ENCODE assay signal across 8 mouse cellular contexts in genomic region chr19:37697651-37698272, GRCm38 (mm10). TPM values are rescaled to one million over a fixed set of nuclear protein-coding genes. Genes with fewer than 3 reads are reported as not detected.
DNase-seq lines count a peak whose midpoint lies in the region; ATAC-seq and TF ChIP-seq lines count a peak whose summit lies in the region.

Gene Cyp26a1 (plus strand): TSS chr19:37697798.

- no peak for ATAC-seq in lung, postnatal 0 days
- ATAC-seq in heart, postnatal 0 days (ENCODE audit: insufficient read depth, low read depth): no peak
- no peak for ATAC-seq in liver, embryonic 13.5 days (ENCODE audit: low read depth)

- H3K4me3 ChIP-seq in lung, postnatal 0 days (ENCODE audit: low read depth, low read length): peak within 1 kb of the TSS; percentile 22
- H3K4me3 ChIP-seq in heart, postnatal 0 days (ENCODE audit: low read depth, low read length): peak within 1 kb of the TSS; percentile 46
- peak within 1 kb of the TSS; percentile 38 for H3K4me3 ChIP-seq in liver, embryonic 13.5 days (replicated peaks)

- no peaks in the 10 kb centered on the region for H3K9me3 ChIP-seq in lung, postnatal 0 days (ENCODE audit: low read length)
- H3K9me3 ChIP-seq in heart, postnatal 0 days (replicated peaks; ENCODE audit: control insufficient read depth, low read length): no peaks in the 10 kb centered on the region
- H3K9me3 ChIP-seq in liver, embryonic 13.5 days (replicated peaks): no peaks in the 10 kb centered on the region

- no peak within 1 kb of the TSS for H3K9ac ChIP-seq in lung, postnatal 0 days (replicated peaks; ENCODE audit: low read depth)
- H3K9ac ChIP-seq in heart, postnatal 0 days (replicated peaks; ENCODE audit: low read depth, low read length): no peak within 1 kb of the TSS
- H3K9ac ChIP-seq in liver, embryonic 13.5 days: no peak within 1 kb of the TSS

- H3K27ac ChIP-seq in lung, postnatal 0 days (ENCODE audit: low read length): no peak within 1 kb of the TSS
- no peak within 1 kb of the TSS for H3K27ac ChIP-seq in heart, postnatal 0 days (ENCODE audit: low read depth)
- no peak within 1 kb of the TSS for H3K27ac ChIP-seq in liver, embryonic 13.5 days

- peak within 1 kb of the TSS; percentile 30 for H3K4me2 ChIP-seq in lung, postnatal 0 days (replicated peaks; ENCODE audit: low read depth, low read length)
- peak within 1 kb of the TSS; percentile 67 for H3K4me2 ChIP-seq in heart, postnatal 0 days (ENCODE audit: low read depth, low read length)
- H3K4me2 ChIP-seq in liver, embryonic 13.5 days: peak within 1 kb of the TSS; percentile 57

- peaks cover 4% of the 10 kb centered on the region; the same call in 1 of the 2 replicates for H3K4me1 ChIP-seq in lung, postnatal 0 days (ENCODE audit: insufficient read depth, low read depth, low read length)
- H3K4me1 ChIP-seq in heart, postnatal 0 days (ENCODE audit: control insufficient read depth, insufficient read depth): peaks cover 26% of the 10 kb centered on the region
- H3K4me1 ChIP-seq in liver, embryonic 13.5 days (replicated peaks): peaks cover 36% of the 10 kb centered on the region

- TF ChIP-seq EP300 in lung, postnatal 0 days (IDR thresholded peaks at IDR 0.05): no peak
- no peak for TF ChIP-seq EP300 in heart, postnatal 0 days (IDR thresholded peaks at IDR 0.05; ENCODE audit: low read depth)

- H3K36me3 ChIP-seq in lung, postnatal 0 days (ENCODE audit: insufficient read depth, low read length): no peaks in the 10 kb centered on the region
- H3K36me3 ChIP-seq in heart, postnatal 0 days (replicated peaks; ENCODE audit: control insufficient read depth, insufficient read depth, low read length): no peaks in the 10 kb centered on the region
- H3K36me3 ChIP-seq in liver, embryonic 13.5 days: no peaks in the 10 kb centered on the region

- H3K27me3 ChIP-seq in lung, postnatal 0 days (replicated peaks; ENCODE audit: insufficient read depth, low read length): peaks cover 86% of the 10 kb centered on the region
- peaks cover 99% of the 10 kb centered on the region for H3K27me3 ChIP-seq in heart, postnatal 0 days (ENCODE audit: control insufficient read depth, insufficient read depth, low read length)
- H3K27me3 ChIP-seq in liver, embryonic 13.5 days: peaks cover 98% of the 10 kb centered on the region

- DNase-seq in lung, postnatal 0 days (ENCODE audit: low spot score): no peak
- no peak for DNase-seq in lung, postnatal 14 days
- DNase-seq in heart, postnatal 0 days (ENCODE audit: low spot score): no peak
- DNase-seq in liver, embryonic 13.5 days: no peak
- peak; percentile 51 for DNase-seq in testis, postnatal 10 days (ENCODE audit: low spot score)
- DNase-seq in urinary bladder, postnatal 25 days (ENCODE audit: low spot score): no peak
- DNase-seq in cerebellum, postnatal 10 days: no peak
- no peak for DNase-seq in urinary bladder, postnatal 36 days (ENCODE audit: low spot score in 2 of 2)

- 1% methylated on average over 51 of the region's 51 CpGs for WGBS in lung, postnatal 0 days
- under 1% methylated on average over 46 of the region's 51 CpGs for WGBS in heart, postnatal 0 days
- under 1% methylated on average over 50 of the region's 51 CpGs for WGBS in liver, embryonic 13.5 days (ENCODE audit: insufficient replicate concordance)

- TF ChIP-seq CTCF in lung, postnatal 0 days (IDR thresholded peaks at IDR 0.05): no peak
- no peak for TF ChIP-seq CTCF in heart, postnatal 0 days (IDR thresholded peaks at IDR 0.05; ENCODE audit: low read depth)

RNA-seq across cellular contexts. Expression of gene Cyp26a1, which starts in this region (rescaled TPM):
- polyA plus RNA-seq in lung, postnatal 0 days (2015; fragmentation: Nextera tagmentation; extraction: Ambion mirVana): 0.14 TPM in 1 of 2 replicates, not detected in the other
- total RNA-seq in heart, postnatal 0 days (2014; rRNA removed; ENCODE audit: low replicate concordance): 0.08 and 0.46 TPM in 2 replicates
- 1.3 and 1.6 TPM in 2 replicates for polyA plus RNA-seq in heart, postnatal 0 days (2015; fragmentation: Nextera tagmentation; extraction: Ambion mirVana)
- 0.16 and 0.27 TPM in 2 replicates for polyA plus RNA-seq in liver, embryonic 13.5 days (2015; fragmentation: Nextera tagmentation; extraction: Ambion mirVana)
